Mouse (Mus musculus): ENCODE data around the gene Krtap5-4. TPM values are rescaled to one million over a fixed set of nuclear protein-coding genes. Genes with fewer than 3 reads are reported as not detected.
"Not testable (repeated sequence)": the region's sequence is repeated elsewhere in the genome, so short reads cannot be mapped to it uniquely, and the experiment has no call there.

Krtap5-4 gene
- polyA plus RNA-seq (2014; fragmentation: Nextera tagmentation; extraction: Ambion mirVana), result not detected in 2 replicates

DNA sequence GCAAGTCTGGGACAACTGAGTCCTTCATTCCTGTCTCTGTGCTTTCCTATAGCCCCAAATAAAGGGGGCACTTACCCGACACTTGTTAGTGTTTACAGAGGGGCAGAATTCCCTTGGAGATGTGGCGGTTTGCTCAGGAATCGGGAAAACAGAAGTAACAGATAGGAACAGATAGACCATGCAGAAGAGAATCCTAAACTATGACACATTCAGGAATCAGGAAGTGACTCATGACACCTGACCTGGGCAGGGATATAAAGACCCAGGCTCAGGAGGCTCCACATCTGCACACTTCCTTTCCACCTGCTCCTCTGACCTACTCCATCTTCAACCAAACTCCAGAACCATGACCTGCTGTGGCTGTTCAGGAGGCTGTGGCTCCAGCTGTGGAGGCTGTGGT lies at the start of gene Krtap5-4:
Krtap5-4 (plus strand) TSS at position 301 of the 400 bp plus-strand sequence.
- Histone ChIP-seq H3K9ac (no peak within 1 kb of the TSS), H3K4me2 (no peak within 1 kb of the TSS), H3K27me3 (ENCODE audit: insufficient read depth, low read length) (no peaks in the 10 kb centered on the region), H3K9me3 (ENCODE audit: low read depth, low read length) (no peaks in the 10 kb centered on the region), H3K27ac (ENCODE audit: low read depth) (no peak within 1 kb of the TSS), H3K36me3 (ENCODE audit: insufficient read depth) (no peaks in the 10 kb centered on the region), H3K4me3 (ENCODE audit: low read depth, low read length) (no peak within 1 kb of the TSS), H3K4me1 (ENCODE audit: insufficient read depth) (no peaks in the 10 kb centered on the region)
- DNase-seq, result no peak
- TF ChIP-seq CTCF (IDR thresholded peaks at IDR 0.05; ENCODE audit: low read depth), result no peak
- ATAC-seq (ENCODE audit: insufficient read depth), result no peak
- WGBS, result 36% methylated on average over 3 of the region's 3 CpGs

DNA sequence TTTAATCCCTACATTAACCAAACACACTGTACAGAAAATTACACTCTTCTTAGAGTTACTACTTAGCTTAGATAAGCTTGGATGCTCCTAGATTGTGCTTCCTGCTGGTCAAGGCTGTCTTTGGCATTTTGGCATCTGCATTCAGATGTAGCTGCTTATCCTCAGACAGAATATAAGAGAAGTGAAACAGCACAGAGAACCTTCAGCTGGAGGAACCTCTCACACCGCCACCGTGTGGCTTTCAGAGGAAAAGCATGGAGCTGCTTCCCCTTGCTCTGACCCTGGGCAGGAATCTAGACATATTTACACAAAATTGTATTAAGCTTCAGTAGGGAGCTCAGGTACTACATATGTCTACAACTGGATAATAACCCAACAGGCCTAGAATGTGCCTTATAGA lies 47.8 kb upstream of the Krtap5-4 start:
- H3K9me3 ChIP-seq (ENCODE audit: low read depth, low read length), result no peaks in the 10 kb centered on the region
- no peaks in the 10 kb centered on the region for H3K36me3 ChIP-seq (ENCODE audit: insufficient read depth)
- no peak overlapping the region for H3K27ac ChIP-seq (ENCODE audit: low read depth)
- no peak for ATAC-seq (ENCODE audit: insufficient read depth)
- no peaks in the 10 kb centered on the region for H3K4me1 ChIP-seq (ENCODE audit: insufficient read depth)
- no peak overlapping the region for H3K4me3 ChIP-seq (ENCODE audit: low read depth, low read length)
- H3K27me3 ChIP-seq (ENCODE audit: insufficient read depth, low read length), result no peaks in the 10 kb centered on the region
- WGBS, result 0% methylated on average over 2 of the region's 2 CpGs
- no peak overlapping the region for H3K9ac ChIP-seq
- TF ChIP-seq CTCF (IDR thresholded peaks at IDR 0.05; ENCODE audit: low read depth), result peak; percentile 78
- H3K4me2 ChIP-seq, result no peak overlapping the region
- peak; percentile 73 for DNase-seq

DNA sequence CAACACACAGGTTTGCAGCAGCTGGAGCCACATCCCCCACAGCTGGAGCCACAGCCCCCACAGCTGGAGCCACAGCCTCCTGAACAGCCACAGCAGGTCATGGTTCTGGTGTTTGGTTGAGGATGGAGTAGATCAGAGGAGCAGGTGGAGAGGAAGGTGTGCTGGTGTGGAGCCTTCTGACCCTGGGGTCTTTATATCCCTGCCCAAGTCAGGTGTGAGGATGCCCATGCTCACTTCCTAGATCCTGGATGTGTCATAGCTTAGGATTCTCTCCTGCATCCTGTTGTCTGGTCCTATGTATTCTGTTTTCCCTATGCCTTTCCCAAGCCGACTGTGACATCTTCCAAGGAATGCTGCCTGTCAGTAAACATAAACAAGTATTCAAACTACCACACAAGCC lies 45.1 kb upstream of the Krtap5-4 start, which contains the start of gene Gm2431:
Gm2431 (minus strand) TSS at position 101 of the 400 bp plus-strand sequence.
- H3K27me3 ChIP-seq (ENCODE audit: insufficient read depth, low read length); H3K27ac ChIP-seq (ENCODE audit: low read depth); H3K4me1 ChIP-seq (ENCODE audit: insufficient read depth); H3K4me2 ChIP-seq; DNase-seq; H3K9ac ChIP-seq; H3K36me3 ChIP-seq (ENCODE audit: insufficient read depth); H3K4me3 ChIP-seq (ENCODE audit: low read depth, low read length); H3K9me3 ChIP-seq (ENCODE audit: low read depth, low read length); ATAC-seq (ENCODE audit: insufficient read depth): not testable (repeated sequence)
- 28% methylated on average over 1 of the region's 1 CpGs for WGBS

DNA sequence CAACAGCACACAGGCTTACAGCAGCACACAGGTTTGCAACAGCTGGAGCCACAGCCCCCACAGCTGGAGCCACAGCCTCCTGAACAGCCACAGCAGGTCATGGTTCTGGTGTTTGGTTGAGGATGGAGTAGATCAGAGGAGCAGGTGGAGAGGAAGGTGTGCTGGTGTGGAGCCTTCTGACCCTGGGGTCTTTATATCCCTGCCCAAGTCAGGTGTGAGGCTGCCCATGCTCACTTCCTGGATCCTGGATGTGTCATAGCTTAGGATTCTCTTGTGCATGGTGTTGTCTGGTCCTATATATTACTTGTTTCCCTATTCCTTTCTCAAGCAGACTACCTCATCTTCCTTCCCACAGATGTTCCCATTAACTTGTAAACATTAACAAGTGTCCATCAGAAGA lies 29.1 kb upstream of the Krtap5-4 start, which contains the start of gene Gm4559:
Gm4559 (minus strand) TSS at position 101 of the 400 bp plus-strand sequence.
- not testable (repeated sequence) for ATAC-seq (ENCODE audit: insufficient read depth); H3K27ac ChIP-seq (ENCODE audit: low read depth); H3K9ac ChIP-seq; H3K4me2 ChIP-seq; DNase-seq; H3K36me3 ChIP-seq (ENCODE audit: insufficient read depth); H3K4me1 ChIP-seq (ENCODE audit: insufficient read depth); H3K4me3 ChIP-seq (ENCODE audit: low read depth, low read length); H3K27me3 ChIP-seq (ENCODE audit: insufficient read depth, low read length); H3K9me3 ChIP-seq (ENCODE audit: low read depth, low read length)

DNA sequence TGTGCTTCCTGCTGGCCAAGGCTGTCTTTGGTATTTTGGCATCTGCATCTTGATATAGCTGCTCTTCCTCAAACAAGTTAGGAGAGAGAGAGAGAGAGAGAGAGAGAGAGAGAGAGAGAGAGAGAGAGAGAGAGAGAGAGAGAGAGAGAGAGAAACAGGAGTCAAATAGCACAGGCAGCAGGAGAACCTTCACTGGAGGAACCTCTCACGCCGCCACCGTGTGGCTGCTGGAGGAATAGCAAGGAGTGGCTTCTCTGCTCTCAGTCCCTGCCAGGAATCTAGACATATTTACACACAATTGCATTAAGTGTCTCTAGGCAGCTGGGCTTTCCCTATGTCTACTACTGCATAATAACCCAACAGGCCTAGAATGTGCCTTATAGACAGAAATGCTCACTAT lies 25.2 kb upstream of the Krtap5-4 start:
- not testable (repeated sequence) for H3K27me3 ChIP-seq (ENCODE audit: insufficient read depth, low read length); H3K36me3 ChIP-seq (ENCODE audit: insufficient read depth); H3K4me2 ChIP-seq; H3K9me3 ChIP-seq (ENCODE audit: low read depth, low read length); H3K27ac ChIP-seq (ENCODE audit: low read depth); H3K9ac ChIP-seq; H3K4me3 ChIP-seq (ENCODE audit: low read depth, low read length); H3K4me1 ChIP-seq (ENCODE audit: insufficient read depth)
- TF ChIP-seq CTCF (IDR thresholded peaks at IDR 0.05; ENCODE audit: low read depth), result peak; percentile 78
- WGBS, result 0% methylated on average over 3 of the region's 3 CpGs
- DNase-seq (peak; percentile 83), ATAC-seq (ENCODE audit: insufficient read depth) (peak; percentile 69)

DNA sequence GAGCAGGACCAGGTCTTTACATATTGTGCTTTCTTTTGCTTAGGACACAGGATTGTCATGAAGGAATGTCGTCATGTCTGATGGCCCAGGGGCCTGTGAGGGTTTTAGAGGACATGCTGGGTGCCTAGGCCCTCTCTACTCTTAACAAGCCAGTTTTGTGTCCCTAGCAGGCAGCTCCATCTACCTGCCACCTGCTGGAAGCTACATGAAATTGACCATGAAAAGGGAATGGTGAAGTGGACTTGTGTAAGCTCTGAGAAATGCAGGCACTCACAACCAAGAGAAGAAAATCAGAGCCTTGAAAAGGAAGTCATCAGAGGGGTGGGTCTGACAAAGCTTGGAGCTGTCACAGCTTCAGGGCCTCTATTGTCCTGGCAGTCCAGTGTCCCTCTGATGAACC lies 24.1 kb upstream of the Krtap5-4 start:
- not testable (repeated sequence) for H3K27me3 ChIP-seq (ENCODE audit: insufficient read depth, low read length); H3K4me2 ChIP-seq; H3K9ac ChIP-seq; H3K36me3 ChIP-seq (ENCODE audit: insufficient read depth); H3K4me1 ChIP-seq (ENCODE audit: insufficient read depth); H3K9me3 ChIP-seq (ENCODE audit: low read depth, low read length); H3K4me3 ChIP-seq (ENCODE audit: low read depth, low read length); DNase-seq; ATAC-seq (ENCODE audit: insufficient read depth); H3K27ac ChIP-seq (ENCODE audit: low read depth)
- 67% methylated on average over 1 of the region's 1 CpGs for WGBS
- TF ChIP-seq CTCF (IDR thresholded peaks at IDR 0.05; ENCODE audit: low read depth), result 0 out of 2 replicates have a peak, but pooled peaks have one; percentile 31

DNA sequence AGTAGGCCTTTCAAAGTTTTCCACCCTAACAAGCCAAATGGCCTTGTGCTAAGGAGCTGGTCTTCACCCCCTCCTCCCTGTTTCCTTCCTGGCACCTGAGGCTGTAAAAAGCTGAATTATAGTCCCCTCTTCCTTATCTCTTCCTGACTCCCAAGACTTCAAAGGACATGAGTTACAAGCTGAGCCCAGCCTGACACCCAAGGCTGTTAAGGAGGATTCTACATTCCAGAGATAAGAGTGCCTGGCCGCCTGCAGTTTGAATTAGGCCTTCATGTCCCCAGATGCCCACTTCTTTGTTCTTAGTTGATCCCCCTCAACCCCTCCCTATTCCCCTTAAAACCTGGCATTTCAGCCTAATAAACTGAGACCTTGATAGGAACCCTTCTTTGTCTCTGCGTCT lies 20.5 kb upstream of the Krtap5-4 start:
- H3K4me1 ChIP-seq (ENCODE audit: insufficient read depth); ATAC-seq (ENCODE audit: insufficient read depth); H3K9me3 ChIP-seq (ENCODE audit: low read depth, low read length); H3K36me3 ChIP-seq (ENCODE audit: insufficient read depth); H3K27me3 ChIP-seq (ENCODE audit: insufficient read depth, low read length); H3K4me3 ChIP-seq (ENCODE audit: low read depth, low read length); H3K27ac ChIP-seq (ENCODE audit: low read depth): not testable (repeated sequence)
- WGBS, result 16% methylated on average over 2 of the region's 2 CpGs
- Histone ChIP-seq H3K9ac (peak overlapping the region; percentile 65; the same call in 1 of the 2 replicates), H3K4me2 (peak overlapping the region; percentile 78)
- DNase-seq, result peak; percentile 11

Measured in lung, embryonic 14.5 days (tissue).